Mouse (Mus musculus) embryonic facial prominence, embryonic 14.5 days (tissue): ENCODE data around the gene Obp1b. TPM values are rescaled to one million over a fixed set of nuclear protein-coding genes. Genes with fewer than 3 reads are reported as not detected.
"Not testable (repeated sequence)": the region's sequence is repeated elsewhere in the genome, so short reads cannot be mapped to it uniquely, and the experiment has no call there.

Experiments used
- ATAC-seq: fragments of 200-750 bp; cut with Nextera tagmentation; 2 replicates; pipeline ENCODE4 v1.8.0; 2017; ENCODE audit warnings: low read depth, moderate number of reproducible peaks, moderate TSS enrichment
- DNase-seq: peaks from one replicate; pipeline ENCODE4 v3.0.0-alpha.2; 2015; ENCODE audit warnings: low spot score
- H3K27ac ChIP-seq: fragments of 300-500 bp; sonication (generic); replicated peaks from 2 replicates; pipeline ENCODE4 v1.5.1; 2014; ENCODE audit warnings: low read depth, mild to moderate bottlenecking, low read length, moderate library complexity
- H3K27me3 ChIP-seq: fragments of 300-500 bp; sonication (generic); replicated peaks from 2 replicates; pipeline ENCODE4 v1.6.1; 2014; ENCODE audit warnings: low read length; ENCODE audit not compliant: control insufficient read depth, insufficient read depth
- H3K36me3 ChIP-seq: fragments of 300-500 bp; sonication (generic); 2 replicates; pipeline ENCODE4 v1.6.1; 2014; ENCODE audit warnings: low read length, mixed read lengths; ENCODE audit not compliant: control insufficient read depth, insufficient read depth
- H3K4me1 ChIP-seq: fragments of 300-500 bp; sonication (generic); 2 replicates; pipeline ENCODE4 v1.6.1; 2014; ENCODE audit warnings: antibody characterized with exemption, low read length; ENCODE audit not compliant: control insufficient read depth, insufficient read depth
- H3K4me2 ChIP-seq: fragments of 300-500 bp; sonication (generic); 2 replicates; pipeline ENCODE4 v1.6.1; 2014; ENCODE audit warnings: low read depth, mild to moderate bottlenecking, low read length, moderate library complexity, mixed read lengths
- H3K4me3 ChIP-seq: fragments of 300-500 bp; sonication (generic); 2 replicates; pipeline ENCODE4 v1.5.1; 2014; ENCODE audit warnings: low read depth, mild to moderate bottlenecking, low read length
- H3K9ac ChIP-seq: fragments of 300-500 bp; sonication (generic); 2 replicates; pipeline ENCODE4 v1.6.1; 2014; ENCODE audit warnings: low read depth, mild to moderate bottlenecking, low read length, moderate library complexity, mixed read lengths
- H3K9me3 ChIP-seq: fragments of 300-500 bp; sonication (generic); 2 replicates; pipeline ENCODE4 v1.6.1; 2016; ENCODE audit warnings: low read length; ENCODE audit not compliant: control insufficient read depth
- WGBS: fragments of 180-500 bp; shearing (Covaris S2); extraction: QIAGEN DNeasy Blood & Tissue Kit; methylation state at CpG from one replicate; pipeline ENCODE4 v1.1.7; 2014; 5-methylcytosine and 5-hydroxymethylcytosine counted together
- polyA plus RNA-seq: library from polyadenylated mRNA; unstranded; fragments of >200 nt; fragmentation: Nextera tagmentation; extraction: Ambion mirVana; gene quantifications from 2 replicates; pipeline ENCODE4 v1.2.1, GENCODE M21; 2014

Gene Obp1b
- polyA plus RNA-seq: not detected in 2 replicates

DNA sequence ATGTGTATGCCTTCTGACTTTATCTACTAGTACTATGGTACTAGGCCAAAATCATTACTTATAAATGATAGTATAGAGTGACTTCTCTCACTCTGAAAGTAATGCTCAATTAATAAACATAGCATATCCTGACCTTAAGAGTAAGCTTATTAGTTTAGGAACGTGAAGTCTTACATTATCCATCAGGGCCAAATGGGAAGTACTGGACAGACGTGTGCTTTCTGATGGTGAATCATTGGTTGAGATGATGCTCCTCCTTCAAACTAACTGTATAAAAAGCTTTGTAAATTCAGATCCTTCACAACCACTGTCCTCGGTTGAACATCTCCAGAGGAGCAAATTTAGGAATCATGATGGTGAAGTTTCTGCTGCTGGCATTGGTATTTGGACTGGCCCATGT lies at the start of gene Obp1b:
TSS of gene Obp1b (plus strand) at position 301 of the 400 bp plus-strand sequence.
- not testable (repeated sequence) for H3K9me3 ChIP-seq, H3K9ac ChIP-seq, H3K4me3 ChIP-seq, H3K4me2 ChIP-seq, ATAC-seq, H3K27me3 ChIP-seq, H3K4me1 ChIP-seq, H3K27ac ChIP-seq, H3K36me3 ChIP-seq, DNase-seq
- WGBS: no CpG with 5 or more reads among the region's 3 CpGs

- not testable (repeated sequence) for H3K9ac ChIP-seq, H3K4me1 ChIP-seq, H3K4me2 ChIP-seq, H3K27me3 ChIP-seq, H3K9me3 ChIP-seq, H3K4me3 ChIP-seq, H3K27ac ChIP-seq, ATAC-seq, H3K36me3 ChIP-seq, DNase-seq
- WGBS: 59% methylated on average over 1 of the region's 1 CpGs
These were observed 15.6 kb downstream of the Obp1b start for GRCm38 (mm10) chrX:78202220-78202619.

- no peak overlapping the region for H3K4me3 ChIP-seq
- H3K36me3 ChIP-seq: no peaks in the 10 kb centered on the region
- WGBS: 85% methylated on average over 5 of the region's 5 CpGs
- no peak overlapping the region for H3K4me2 ChIP-seq
- no peak overlapping the region for H3K27ac ChIP-seq
- H3K4me1 ChIP-seq: no peaks in the 10 kb centered on the region
- H3K9ac ChIP-seq: no peak overlapping the region
- no peaks in the 10 kb centered on the region for H3K9me3 ChIP-seq
- no peak for DNase-seq
- no peak for ATAC-seq
- no peaks in the 10 kb centered on the region for H3K27me3 ChIP-seq
These were observed 16.3 kb downstream of the Obp1b start for GRCm38 (mm10) chrX:78202829-78203228.

Other genes starting within 250 kb of the Obp1b start
- gene Obp1a, start 95.4 kb upstream of the Obp1b start, polyA plus RNA-seq: not detected in 2 replicates
- not detected in 2 replicates for gene Gm5938, start 61.3 kb upstream of the Obp1b start, polyA plus RNA-seq
- not detected in 2 replicates for gene Gm14743, start 59.1 kb downstream of the Obp1b start, polyA plus RNA-seq
- gene 4930480E11Rik, start 182.9 kb downstream of the Obp1b start, polyA plus RNA-seq: not detected in 2 replicates